In the genomic region with DNA sequence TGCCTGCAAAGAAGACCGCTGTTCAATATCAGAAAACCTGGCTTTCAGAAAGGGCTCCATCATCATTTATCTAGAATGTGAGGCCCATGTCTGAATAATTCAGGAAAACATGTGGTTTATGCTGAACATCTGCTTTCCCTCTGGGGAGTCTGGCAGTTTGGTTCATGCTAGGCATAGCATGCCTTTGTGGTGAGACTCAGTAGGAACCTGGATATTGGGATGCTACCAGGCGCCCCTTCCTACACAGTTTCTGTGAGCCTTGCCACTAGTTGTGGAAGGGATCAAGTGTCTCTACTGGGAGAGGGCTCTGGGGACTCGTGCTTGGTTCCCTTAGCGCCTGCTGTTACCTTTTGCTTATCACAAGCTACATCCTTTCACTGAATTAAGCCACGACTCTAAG, we compare ENCODE assay signal across 31 mouse cellular contexts. TPM values are rescaled to one million over a fixed set of nuclear protein-coding genes. Genes with fewer than 3 reads are reported as not detected.
DNase-seq lines count a peak whose midpoint lies in the region; ATAC-seq lines count a peak whose summit lies in the region.
"Had no signal": no experiment of that assay in that cellular context is flagged by ENCODE, and none has a peak within 500 bp of the region (broad histone marks: within the 10 kb centered on the region; RNA-seq: fewer than 3 reads in every experiment).

No protein-coding gene starts in this region.

- H3K9me3 ChIP-seq in embryonic facial prominence, embryonic 11.5 days (replicated peaks; ENCODE audit: control insufficient read depth, low read length), result no peaks in the 10 kb centered on the region
- H3K9me3 ChIP-seq in embryonic facial prominence, embryonic 10.5 days, result no peaks in the 10 kb centered on the region
- H3K9me3 ChIP-seq: embryonic facial prominence, embryonic 12.5 days; forebrain, embryonic 12.5 days; heart, embryonic 10.5 days; heart, embryonic 13.5 days had no signal

- H3K4me3 ChIP-seq in embryonic facial prominence, embryonic 11.5 days (ENCODE audit: low read depth, low read length), result no peak overlapping the region
- H3K4me3 ChIP-seq in embryonic facial prominence, embryonic 10.5 days, result no peak overlapping the region
- H3K4me3 ChIP-seq: embryonic facial prominence, embryonic 12.5 days; erythroblast, embryonic 14.5 days; forebrain, embryonic 12.5 days; gastrocnemius, adult 2 months; heart, embryonic 10.5 days; heart, embryonic 13.5 days had no signal

- no peaks in the 10 kb centered on the region for H3K27me3 ChIP-seq in embryonic facial prominence, embryonic 11.5 days (ENCODE audit: control insufficient read depth, insufficient read depth, low read length)
- H3K27me3 ChIP-seq in embryonic facial prominence, embryonic 10.5 days (replicated peaks; ENCODE audit: low read depth, poor library complexity, severe bottlenecking), result no peaks in the 10 kb centered on the region
- H3K27me3 ChIP-seq: embryonic facial prominence, embryonic 12.5 days; forebrain, embryonic 12.5 days; heart, embryonic 13.5 days had no signal

- no peak overlapping the region for H3K4me2 ChIP-seq in embryonic facial prominence, embryonic 11.5 days (ENCODE audit: low read depth, low read length)
- H3K4me2 ChIP-seq: embryonic facial prominence, embryonic 12.5 days; forebrain, embryonic 12.5 days; heart, embryonic 13.5 days; hindbrain, embryonic 14.5 days had no signal

- H3K4me1 ChIP-seq in embryonic facial prominence, embryonic 11.5 days (ENCODE audit: control insufficient read depth, insufficient read depth, low read length), result no peaks in the 10 kb centered on the region
- H3K4me1 ChIP-seq in embryonic facial prominence, embryonic 10.5 days, result peaks cover 11% of the 10 kb centered on the region
- H3K4me1 ChIP-seq: forebrain, embryonic 12.5 days had no signal

- WGBS in embryonic facial prominence, embryonic 11.5 days, result 74% methylated on average over 5 of the region's 5 CpGs
- WGBS in embryonic facial prominence, embryonic 10.5 days, result 82% methylated on average over 5 of the region's 5 CpGs

- H3K27ac ChIP-seq in embryonic facial prominence, embryonic 11.5 days (replicated peaks; ENCODE audit: low read depth, low read length), result no peak overlapping the region
- no peak overlapping the region for H3K27ac ChIP-seq in embryonic facial prominence, embryonic 10.5 days (replicated peaks)
- H3K27ac ChIP-seq: embryonic facial prominence, embryonic 12.5 days; forebrain, embryonic 12.5 days; gastrocnemius, adult 2 months; heart, embryonic 10.5 days; heart, embryonic 13.5 days; hindbrain, embryonic 14.5 days; hindbrain, postnatal 0 days had no signal

- ATAC-seq in embryonic facial prominence, embryonic 11.5 days (replicated peaks; ENCODE audit: insufficient number of reproducible peaks, low FRiP score, low TSS enrichment, low read depth), result no peak
- ATAC-seq: activated CD4-positive, CD25-positive, alpha-beta regulatory T cell, adult 4 months; CD4-positive, CD25-positive, alpha-beta regulatory T cell, adult 4 months; forebrain, embryonic 16.5 days; hindbrain, postnatal 0 days; inflammation-experienced regulatory T-cells, adult 6 months; intestine, embryonic 16.5 days had no signal

- peak; percentile 8 for DNase-seq in embryonic facial prominence, embryonic 11.5 days (ENCODE audit: low spot score)
- DNase-seq in embryonic facial prominence, embryonic 10.5 days (ENCODE audit: low spot score), result no peak
- DNase-seq in retina, embryonic 14.5 days (ENCODE audit: low spot score), result peak; percentile 21
- DNase-seq in retina, postnatal 1 day, result no peak
- peak; percentile 11 for DNase-seq in mesoderm, embryonic 11.5 days (ENCODE audit: low read depth, low spot score)
- DNase-seq in thymus, postnatal 0 days (ENCODE audit: low spot score), result no peak
- DNase-seq: adrenal gland, adult 8-10 months; adrenal gland, postnatal 25 days; B cell, adult 2 months; cerebellum, adult 11-12 months; cerebellum, adult 8-10 months; cerebellum, postnatal 10 days; cerebellum, postnatal 36 days; embryo, embryonic 11 days; gastrocnemius, adult 2 months; gastrocnemius, postnatal 14 days; heart, adult 18-20 months; heart, postnatal 14 days; heart, postnatal 4 days had no signal

- no peaks in the 10 kb centered on the region for H3K36me3 ChIP-seq in embryonic facial prominence, embryonic 11.5 days (replicated peaks; ENCODE audit: control insufficient read depth, insufficient read depth, low read depth, low read length)
- no peaks in the 10 kb centered on the region for H3K36me3 ChIP-seq in embryonic facial prominence, embryonic 10.5 days (replicated peaks)
- H3K36me3 ChIP-seq: embryonic facial prominence, embryonic 12.5 days; forebrain, embryonic 12.5 days; heart, embryonic 10.5 days; heart, embryonic 13.5 days had no signal

- no peak overlapping the region for H3K9ac ChIP-seq in embryonic facial prominence, embryonic 11.5 days (replicated peaks; ENCODE audit: low read length)
- H3K9ac ChIP-seq: embryonic facial prominence, embryonic 12.5 days; forebrain, embryonic 12.5 days; heart, embryonic 13.5 days; hindbrain, embryonic 14.5 days had no signal

RNA-seq across cellular contexts. Expression of a gene that starts 37.2 kb away (rescaled TPM):
- 0.04 TPM in 2 replicates for polyA plus RNA-seq in embryonic facial prominence, embryonic 11.5 days (2014; fragmentation: Nextera tagmentation; extraction: Ambion mirVana)
- polyA plus RNA-seq in embryonic facial prominence, embryonic 10.5 days (2016; fragmentation: Nextera tagmentation; extraction: Ambion mirVana), result 0.01 and 0.04 TPM in 2 replicates
- polyA plus RNA-seq in thymus, postnatal 0 days (2015; fragmentation: Nextera tagmentation; extraction: Ambion mirVana), result 0.05 and 0.06 TPM in 2 replicates
- polyA plus RNA-seq: CD4-positive, CD25-positive, alpha-beta regulatory T cell, adult 4 months had no signal

Comparison
In these comparisons a context has a peak if more than half of its experiments do, and no peak if none do; other contexts are left out.
1. DNase-seq: peak in embryonic facial prominence, embryonic 11.5 days (single experiment), retina, embryonic 14.5 days (single experiment) and mesoderm, embryonic 11.5 days (single experiment); none in embryonic facial prominence, embryonic 10.5 days (single experiment), retina, postnatal 1 day (single experiment) and thymus, postnatal 0 days (single experiment).